Mouse (Mus musculus) hindbrain, embryonic 15.5 days (tissue): ENCODE data around the gene Nolc1. TPM values are rescaled to one million over a fixed set of nuclear protein-coding genes. Genes with fewer than 3 reads are reported as not detected.

Experiments used
- ATAC-seq: fragments of 200-750 bp; cut with Nextera tagmentation; 2 replicates; pipeline ENCODE4 v1.8.0; 2017; ENCODE audit warnings: low read depth, moderate number of reproducible peaks, moderate TSS enrichment; ENCODE audit not compliant: low FRiP score
- H3K27ac ChIP-seq: fragments of 300-500 bp; sonication (generic); replicated peaks from 2 replicates; pipeline ENCODE4 v1.5.1; 2015; ENCODE audit warnings: mild to moderate bottlenecking, inconsistent platforms
- H3K27me3 ChIP-seq: fragments of 300-500 bp; sonication (generic); 2 replicates; pipeline ENCODE4 v1.6.1; 2015; ENCODE audit warnings: control low read depth, inconsistent platforms
- H3K36me3 ChIP-seq: fragments of 300-500 bp; sonication (generic); 2 replicates; pipeline ENCODE4 v1.6.1; 2015; ENCODE audit warnings: control low read depth, inconsistent platforms
- H3K4me1 ChIP-seq: fragments of 300-500 bp; sonication (generic); replicated peaks from 2 replicates; pipeline ENCODE4 v1.6.1; 2015; ENCODE audit warnings: control low read depth, inconsistent platforms
- H3K4me2 ChIP-seq: fragments of 300-500 bp; sonication (generic); 2 replicates; pipeline ENCODE4 v1.6.1; 2015; ENCODE audit warnings: moderate library complexity, mild to moderate bottlenecking, inconsistent platforms
- H3K4me3 ChIP-seq: fragments of 300-500 bp; sonication (generic); 2 replicates; pipeline ENCODE4 v1.5.1; 2015; ENCODE audit warnings: mild to moderate bottlenecking, inconsistent platforms
- H3K9ac ChIP-seq: fragments of 300-500 bp; sonication (generic); 2 replicates; pipeline ENCODE4 v1.6.1; 2015; ENCODE audit warnings: inconsistent platforms
- H3K9me3 ChIP-seq: fragments of 300-500 bp; sonication (generic); 2 replicates; pipeline ENCODE4 v1.6.1; 2016; ENCODE audit warnings: control low read depth, inconsistent platforms
- WGBS: fragments of 180-500 bp; shearing (Covaris S2); methylation state at CpG from one replicate; pipeline ENCODE4 v1.1.7; 2015; 5-methylcytosine and 5-hydroxymethylcytosine counted together
- polyA plus RNA-seq: library from polyadenylated mRNA; unstranded; fragments of >200 nt; fragmentation: Nextera tagmentation; extraction: Ambion mirVana; gene quantifications from 2 replicates; pipeline ENCODE4 v1.2.1, GENCODE M21; 2015

Gene Nolc1
- polyA plus RNA-seq: 63.1 and 64.7 TPM in 2 replicates

GRCm38 (mm10) chr19:46075616-46076607, at the start of gene Nolc1:
Nolc1 (plus strand) TSS chr19:46075863.
- H3K4me3 ChIP-seq: peak within 1 kb of the TSS; percentile 85
- H3K27ac ChIP-seq: peak within 1 kb of the TSS; percentile 72
- peak within 1 kb of the TSS; percentile 70 for H3K9ac ChIP-seq
- under 1% methylated on average over 66 of the region's 66 CpGs for WGBS
- H3K27me3 ChIP-seq: no peaks in the 10 kb centered on the region
- no peaks in the 10 kb centered on the region for H3K9me3 ChIP-seq
- H3K4me2 ChIP-seq: peak within 1 kb of the TSS; percentile 88
- H3K4me1 ChIP-seq: peaks cover 20% of the 10 kb centered on the region
- peaks cover 42% of the 10 kb centered on the region for H3K36me3 ChIP-seq
- ATAC-seq: peak; percentile 96

- no peak overlapping the region for H3K4me2 ChIP-seq
- no peaks in the 10 kb centered on the region; the same call in 1 of the 2 replicates for H3K36me3 ChIP-seq
- WGBS: 71% methylated on average over 8 of the region's 8 CpGs
Observed at GRCm38 (mm10) chr19:46026567-46026966, 49.1 kb upstream of the Nolc1 start.

GRCm38 (mm10) chr19:46028747-46029320, 46.8 kb upstream of the Nolc1 start:
- H3K36me3 ChIP-seq: peaks cover 19% of the 10 kb centered on the region
- no peak overlapping the region for H3K4me3 ChIP-seq
- no peaks in the 10 kb centered on the region for H3K9me3 ChIP-seq
- no peak overlapping the region for H3K27ac ChIP-seq
- no peak overlapping the region for H3K9ac ChIP-seq
- H3K4me2 ChIP-seq: no peak overlapping the region
- H3K27me3 ChIP-seq: no peaks in the 10 kb centered on the region
- ATAC-seq: no peak
- H3K4me1 ChIP-seq: no peaks in the 10 kb centered on the region
- 77% methylated on average over 11 of the region's 11 CpGs for WGBS

More at GRCm38 (mm10) chr19:46026567-46026966, 49.1 kb upstream of the Nolc1 start:
- Histone ChIP-seq H3K4me1 (no peaks in the 10 kb centered on the region), H3K27ac (no peak overlapping the region), H3K9ac (no peak overlapping the region), H3K4me3 (no peak overlapping the region), H3K9me3 (no peaks in the 10 kb centered on the region), H3K27me3 (no peaks in the 10 kb centered on the region)
- ATAC-seq: no peak

GRCm38 (mm10) chr19:46029652-46030051, 46.0 kb upstream of the Nolc1 start:
- no peaks in the 10 kb centered on the region for H3K4me1 ChIP-seq
- H3K4me3 ChIP-seq: no peak overlapping the region
- no peak overlapping the region for H3K4me2 ChIP-seq
- H3K9ac ChIP-seq: no peak overlapping the region
- H3K27ac ChIP-seq: no peak overlapping the region
- no peak for ATAC-seq
- H3K36me3 ChIP-seq: peaks cover 27% of the 10 kb centered on the region
- H3K9me3 ChIP-seq: no peaks in the 10 kb centered on the region
- H3K27me3 ChIP-seq: no peaks in the 10 kb centered on the region
- 85% methylated on average over 1 of the region's 1 CpGs for WGBS

- H3K4me3 ChIP-seq: no peak overlapping the region
- no peak overlapping the region for H3K9ac ChIP-seq
- no peaks in the 10 kb centered on the region for H3K9me3 ChIP-seq
- no peak overlapping the region for H3K27ac ChIP-seq
- H3K4me1 ChIP-seq: no peaks in the 10 kb centered on the region
- WGBS: 97% methylated on average over 10 of the region's 10 CpGs
- H3K27me3 ChIP-seq: no peaks in the 10 kb centered on the region
- ATAC-seq: no peak
- no peak overlapping the region for H3K4me2 ChIP-seq
- peaks cover 35% of the 10 kb centered on the region for H3K36me3 ChIP-seq
Observed at GRCm38 (mm10) chr19:46030196-46030983, 45.3 kb upstream of the Nolc1 start.

- Histone ChIP-seq H3K4me1 (peaks cover 9% of the 10 kb centered on the region), H3K4me3 (no peak overlapping the region), H3K9me3 (no peaks in the 10 kb centered on the region), H3K9ac (no peak overlapping the region), H3K36me3 (peaks cover 42% of the 10 kb centered on the region), H3K27me3 (no peaks in the 10 kb centered on the region), H3K27ac (no peak overlapping the region), H3K4me2 (no peak overlapping the region)
- WGBS: 67% methylated on average over 9 of the region's 9 CpGs
- ATAC-seq: no peak
Observed at GRCm38 (mm10) chr19:46031689-46032432, 43.8 kb upstream of the Nolc1 start.

- no peaks in the 10 kb centered on the region for H3K27me3 ChIP-seq
- peaks cover 19% of the 10 kb centered on the region for H3K4me1 ChIP-seq
- no peak overlapping the region for H3K9ac ChIP-seq
- 83% methylated on average over 26 of the region's 26 CpGs for WGBS
- no peak overlapping the region for H3K4me3 ChIP-seq
- H3K9me3 ChIP-seq: no peaks in the 10 kb centered on the region
- no peak overlapping the region for H3K4me2 ChIP-seq
- no peak for ATAC-seq
- no peak overlapping the region for H3K27ac ChIP-seq
- H3K36me3 ChIP-seq: peaks cover 42% of the 10 kb centered on the region
Observed at GRCm38 (mm10) chr19:46032731-46033510, 42.7 kb upstream of the Nolc1 start.

- 91% methylated on average over 11 of the region's 11 CpGs for WGBS
- ATAC-seq: no peak
- H3K36me3 ChIP-seq: peaks cover 42% of the 10 kb centered on the region
- no peak overlapping the region for H3K9ac ChIP-seq
- H3K4me2 ChIP-seq: no peak overlapping the region
- no peak overlapping the region for H3K27ac ChIP-seq
- no peaks in the 10 kb centered on the region for H3K9me3 ChIP-seq
- H3K27me3 ChIP-seq: no peaks in the 10 kb centered on the region
- H3K4me3 ChIP-seq: no peak overlapping the region
- peaks cover 29% of the 10 kb centered on the region for H3K4me1 ChIP-seq
Observed at GRCm38 (mm10) chr19:46033911-46034310, 41.8 kb upstream of the Nolc1 start.

GRCm38 (mm10) chr19:46035971-46036370, 39.7 kb upstream of the Nolc1 start:
- Histone ChIP-seq H3K4me3 (no peak overlapping the region), H3K4me1 (peaks cover 42% of the 10 kb centered on the region), H3K27ac (no peak overlapping the region), H3K9me3 (no peaks in the 10 kb centered on the region), H3K36me3 (peaks cover 42% of the 10 kb centered on the region), H3K9ac (no peak overlapping the region), H3K4me2 (peak overlapping the region; percentile 96), H3K27me3 (no peaks in the 10 kb centered on the region)
- 87% methylated on average over 13 of the region's 13 CpGs for WGBS
- ATAC-seq: no peak

GRCm38 (mm10) chr19:46036477-46037242, 39.0 kb upstream of the Nolc1 start:
- peak overlapping the region; percentile 78 for H3K4me3 ChIP-seq
- peaks cover 42% of the 10 kb centered on the region for H3K36me3 ChIP-seq
- peak overlapping the region; percentile 86 for H3K9ac ChIP-seq
- no peaks in the 10 kb centered on the region for H3K9me3 ChIP-seq
- no peak for ATAC-seq
- no peaks in the 10 kb centered on the region for H3K27me3 ChIP-seq
- peak overlapping the region; percentile 90 for H3K27ac ChIP-seq
- H3K4me2 ChIP-seq: peak overlapping the region; percentile 96
- peaks cover 49% of the 10 kb centered on the region for H3K4me1 ChIP-seq
- 67% methylated on average over 13 of the region's 13 CpGs for WGBS
